Comparison of ENCODE assay signal across 8 mouse cellular contexts in the genomic region with DNA sequence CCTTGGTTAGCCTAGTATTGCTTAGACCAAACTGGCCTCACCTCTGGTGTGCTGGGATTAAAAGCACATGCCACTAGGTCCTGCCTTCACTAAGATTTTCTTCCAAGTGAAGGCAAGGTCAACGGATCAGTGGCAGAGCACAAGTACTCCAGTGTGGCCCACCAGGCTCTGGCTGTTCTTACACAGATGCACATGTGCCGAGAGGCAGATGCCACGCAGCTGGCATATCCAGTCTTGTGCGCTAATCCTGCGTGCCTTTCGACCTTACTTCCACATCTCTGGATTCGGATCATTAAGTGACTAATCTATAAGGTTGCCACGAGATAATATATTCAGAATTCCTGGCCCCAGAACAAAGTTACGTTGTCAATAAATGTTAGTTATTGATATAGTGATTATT. TPM values are rescaled to one million over a fixed set of nuclear protein-coding genes. Genes with fewer than 3 reads are reported as not detected.
DNase-seq lines count a peak whose midpoint lies in the region; ATAC-seq and TF ChIP-seq lines count a peak whose summit lies in the region.

No protein-coding gene starts in this region.

- peak overlapping the region; percentile 89 to 91 for H3K4me3 ChIP-seq in heart, embryonic 14.5 days (ENCODE audit: control insufficient read depth in 1 of 2, insufficient read depth in 1 of 2, low read depth in 1 of 2, low read length in 2 of 2)
- H3K4me3 ChIP-seq in bone marrow, adult 2 months (replicated peaks; ENCODE audit: control insufficient read depth, low read depth, low read length) = peak overlapping the region; percentile 84
- peak overlapping the region; percentile 56 for H3K4me3 ChIP-seq in hindbrain, embryonic 13.5 days
- H3K4me3 ChIP-seq in midbrain, embryonic 16.5 days (ENCODE audit: low read depth, low read length) = peak overlapping the region; percentile 65

- no peak for TF ChIP-seq POLR2A in bone marrow, adult 2 months (IDR thresholded peaks at IDR 0.05; ENCODE audit: borderline replicate concordance, control insufficient read depth, low read depth, low read length)

- 42% methylated on average over 9 of the region's 9 CpGs for WGBS in heart, embryonic 14.5 days
- WGBS in bone marrow, adult 2 months = 51% methylated on average over 9 of the region's 9 CpGs
- 27% methylated on average over 9 of the region's 9 CpGs for WGBS in hindbrain, embryonic 13.5 days
- whole genome bisulfite sequencing in midbrain, embryonic 16.5 days = 21% methylated on average over 9 of the region's 9 CpGs

- peaks cover 15 to 16% of the 10 kb centered on the region in 2 experiments for H3K4me1 ChIP-seq in heart, embryonic 14.5 days (ENCODE audit: control insufficient read depth in 2 of 2, insufficient read depth in 2 of 2, low read length in 2 of 2)
- H3K4me1 ChIP-seq in bone marrow, adult 2 months (ENCODE audit: control insufficient read depth, insufficient read depth, low read length) = peaks cover 6% of the 10 kb centered on the region
- peaks cover 16% of the 10 kb centered on the region for H3K4me1 ChIP-seq in hindbrain, embryonic 13.5 days (replicated peaks)
- H3K4me1 ChIP-seq in midbrain, embryonic 16.5 days (ENCODE audit: control insufficient read depth, insufficient read depth, low read length) = peaks cover 5% of the 10 kb centered on the region

- no peaks in the 10 kb centered on the region for H3K36me3 ChIP-seq in heart, embryonic 14.5 days (ENCODE audit: control insufficient read depth, insufficient read depth, low read length)
- no peaks in the 10 kb centered on the region for H3K36me3 ChIP-seq in hindbrain, embryonic 13.5 days
- H3K36me3 ChIP-seq in midbrain, embryonic 16.5 days (ENCODE audit: control insufficient read depth, insufficient read depth, low read length) = no peaks in the 10 kb centered on the region

- no peak for ATAC-seq in heart, embryonic 14.5 days (ENCODE audit: insufficient number of reproducible peaks, insufficient read depth, low FRiP score, low read depth)
- ATAC-seq in hindbrain, embryonic 13.5 days (ENCODE audit: low FRiP score) = no peak
- ATAC-seq in midbrain, embryonic 16.5 days = peak; percentile 29; the same call in 1 of the 2 replicates

- H3K27me3 ChIP-seq in heart, embryonic 14.5 days (ENCODE audit: control insufficient read depth, insufficient read depth, low read length) = no peaks in the 10 kb centered on the region
- no peaks in the 10 kb centered on the region for H3K27me3 ChIP-seq in hindbrain, embryonic 13.5 days
- H3K27me3 ChIP-seq in midbrain, embryonic 16.5 days (ENCODE audit: control insufficient read depth, insufficient read depth, low read depth, low read length) = no peaks in the 10 kb centered on the region

- peak overlapping the region; percentile 96 for H3K4me2 ChIP-seq in heart, embryonic 14.5 days (ENCODE audit: low read length)
- peak overlapping the region; percentile 63 for H3K4me2 ChIP-seq in hindbrain, embryonic 13.5 days
- peak overlapping the region; percentile 75 for H3K4me2 ChIP-seq in midbrain, embryonic 16.5 days (ENCODE audit: low read length)

- no peak for TF ChIP-seq CTCF in bone marrow, adult 2 months (IDR thresholded peaks at IDR 0.05; ENCODE audit: control insufficient read depth, insufficient read depth, low read length)

- peaks cover 5% of the 10 kb centered on the region; the same call in 1 of the 2 replicates for H3K9me3 ChIP-seq in heart, embryonic 14.5 days (ENCODE audit: control insufficient read depth, low read length)
- H3K9me3 ChIP-seq in hindbrain, embryonic 13.5 days = no peaks in the 10 kb centered on the region
- H3K9me3 ChIP-seq in midbrain, embryonic 16.5 days (replicated peaks; ENCODE audit: control insufficient read depth, low read length, poor library complexity, severe bottlenecking) = no peaks in the 10 kb centered on the region

- no peak for DNase-seq in heart, adult 9 months (ENCODE audit: low spot score in 2 of 2)
- DNase-seq in frontal cortex, postnatal 14 days (ENCODE audit: low spot score in 2 of 2) = no peak
- DNase-seq in adrenal gland, adult 2 months = no peak
- no peak for DNase-seq in adrenal gland, adult 18-20 months (ENCODE audit: low spot score in 2 of 2)

- H3K9ac ChIP-seq in heart, embryonic 14.5 days (ENCODE audit: low read length) = peak overlapping the region; percentile 6; the same call in 1 of the 2 replicates
- peak overlapping the region; percentile 77; the same call in 1 of the 2 replicates for H3K9ac ChIP-seq in hindbrain, embryonic 13.5 days
- no peak overlapping the region for H3K9ac ChIP-seq in midbrain, embryonic 16.5 days (ENCODE audit: low read depth, low read length)

- no peak overlapping the region for H3K27ac ChIP-seq in heart, embryonic 14.5 days (replicated peaks in 1 of 2; ENCODE audit: control insufficient read depth in 1 of 2, insufficient read depth in 1 of 2, low read depth in 2 of 2, low read length in 2 of 2)
- no peak overlapping the region; the same call in 1 of the 2 replicates for H3K27ac ChIP-seq in bone marrow, adult 2 months (ENCODE audit: control insufficient read depth, insufficient read depth, low read depth, low read length, poor library complexity)
- H3K27ac ChIP-seq in hindbrain, embryonic 13.5 days = peak overlapping the region; percentile 87
- H3K27ac ChIP-seq in midbrain, embryonic 16.5 days (ENCODE audit: low read length) = no peak overlapping the region

RNA-seq across cellular contexts. Expression of gene Slc46a1, which starts 0.4 kb away (rescaled TPM):
- polyA plus RNA-seq in heart, embryonic 14.5 days (2014; fragmentation: Nextera tagmentation; extraction: Ambion mirVana) = 6.2 and 8.1 TPM in 2 replicates
- polyA plus RNA-seq in bone marrow, adult 2 months (2011; ENCODE audit: insufficient read depth, insufficient read length, low replicate concordance, missing spikeins) = 1.6 TPM in 1 of 2 replicates, not detected in the other
- polyA plus RNA-seq in hindbrain, embryonic 13.5 days (2015; fragmentation: Nextera tagmentation; extraction: Ambion mirVana) = 22.2 and 22.9 TPM in 2 replicates
- 23.0 and 25.6 TPM in 2 replicates for polyA plus RNA-seq in midbrain, embryonic 16.5 days (2015; fragmentation: Nextera tagmentation; extraction: Ambion mirVana)
- total RNA-seq in adrenal gland, adult 2 months (2021) = 10 to 100 TPM; 41.5 to 60.9 TPM
- polyA plus RNA-seq in adrenal gland, adult 2 months (2012; rRNA removed) = 111 TPM in 2 replicates
- total RNA-seq in adrenal gland, adult 18-20 months (2021) = 10 to 100 TPM; 27.4 to 32.0 TPM

RNA-seq across cellular contexts. Expression of gene Sarm1, which starts 32.4 kb away (rescaled TPM):
- polyA plus RNA-seq in heart, embryonic 14.5 days (2014; fragmentation: Nextera tagmentation; extraction: Ambion mirVana) = 0.11 TPM in 1 of 2 replicates, not detected in the other
- polyA plus RNA-seq in bone marrow, adult 2 months (2011; ENCODE audit: insufficient read depth, insufficient read length, low replicate concordance, missing spikeins) = not detected in 2 replicates
- polyA plus RNA-seq in hindbrain, embryonic 13.5 days (2015; fragmentation: Nextera tagmentation; extraction: Ambion mirVana) = 45.0 and 47.2 TPM in 2 replicates
- polyA plus RNA-seq in midbrain, embryonic 16.5 days (2015; fragmentation: Nextera tagmentation; extraction: Ambion mirVana) = 49.9 and 50.7 TPM in 2 replicates
- total RNA-seq in adrenal gland, adult 2 months (2021) = 1 to 10 TPM; 5.3 to 8.2 TPM
- 2.3 and 3.0 TPM in 2 replicates for polyA plus RNA-seq in adrenal gland, adult 2 months (2012; rRNA removed)
- total RNA-seq in adrenal gland, adult 18-20 months (2021) = 1 to 10 TPM; 5.3 to 6.4 TPM

RNA-seq across cellular contexts. Expression of gene Vtn, which starts 33.8 kb away (rescaled TPM):
- 0.15 and 0.34 TPM in 2 replicates for polyA plus RNA-seq in heart, embryonic 14.5 days (2014; fragmentation: Nextera tagmentation; extraction: Ambion mirVana)
- 6.2 and 19.7 TPM in 2 replicates for polyA plus RNA-seq in bone marrow, adult 2 months (2011; ENCODE audit: insufficient read depth, insufficient read length, low replicate concordance, missing spikeins)
- 171 and 184 TPM in 2 replicates for polyA plus RNA-seq in hindbrain, embryonic 13.5 days (2015; fragmentation: Nextera tagmentation; extraction: Ambion mirVana)
- 115 and 127 TPM in 2 replicates for polyA plus RNA-seq in midbrain, embryonic 16.5 days (2015; fragmentation: Nextera tagmentation; extraction: Ambion mirVana)
- total RNA-seq in adrenal gland, adult 2 months (2021) = 1 to 10 TPM; 3.0 to 7.7 TPM
- 1.8 and 2.8 TPM in 2 replicates for polyA plus RNA-seq in adrenal gland, adult 2 months (2012; rRNA removed)
- total RNA-seq in adrenal gland, adult 18-20 months (2021) = 1 to 10 TPM; 1.6 to 4.5 TPM

RNA-seq across cellular contexts. Expression of gene Sebox, which starts 38.1 kb away (rescaled TPM):
- not detected in 2 replicates for polyA plus RNA-seq in heart, embryonic 14.5 days (2014; fragmentation: Nextera tagmentation; extraction: Ambion mirVana)
- not detected in 2 replicates for polyA plus RNA-seq in bone marrow, adult 2 months (2011; ENCODE audit: insufficient read depth, insufficient read length, low replicate concordance, missing spikeins)
- 0.13 and 0.19 TPM in 2 replicates for polyA plus RNA-seq in hindbrain, embryonic 13.5 days (2015; fragmentation: Nextera tagmentation; extraction: Ambion mirVana)
- 0.14 TPM in 1 of 2 replicates, not detected in the other for polyA plus RNA-seq in midbrain, embryonic 16.5 days (2015; fragmentation: Nextera tagmentation; extraction: Ambion mirVana)
- total RNA-seq in adrenal gland, adult 2 months (2021) = not detected
- not detected in 2 replicates for polyA plus RNA-seq in adrenal gland, adult 2 months (2012; rRNA removed)
- total RNA-seq in adrenal gland, adult 18-20 months (2021) = not detected

RNA-seq across cellular contexts. Expression of gene Slc13a2, which starts 43.1 kb away (rescaled TPM):
- polyA plus RNA-seq in heart, embryonic 14.5 days (2014; fragmentation: Nextera tagmentation; extraction: Ambion mirVana) = not detected in 2 replicates
- polyA plus RNA-seq in bone marrow, adult 2 months (2011; ENCODE audit: insufficient read depth, insufficient read length, low replicate concordance, missing spikeins) = not detected in 2 replicates
- not detected in 2 replicates for polyA plus RNA-seq in hindbrain, embryonic 13.5 days (2015; fragmentation: Nextera tagmentation; extraction: Ambion mirVana)
- not detected in 2 replicates for polyA plus RNA-seq in midbrain, embryonic 16.5 days (2015; fragmentation: Nextera tagmentation; extraction: Ambion mirVana)
- total RNA-seq in adrenal gland, adult 2 months (2021) = not detected
- 0.20 and 0.22 TPM in 2 replicates for polyA plus RNA-seq in adrenal gland, adult 2 months (2012; rRNA removed)
- not detected for total RNA-seq in adrenal gland, adult 18-20 months (2021)

Comparison
In these comparisons a context has a peak if more than half of its experiments do, and no peak if none do; other contexts are left out.
1. RNA of gene Sarm1, which starts 32.4 kb away (polyA plus RNA-seq): 49.9 to 50.7 TPM in midbrain, embryonic 16.5 days and 45.0 to 47.2 TPM in hindbrain, embryonic 13.5 days; 2.3 to 3.0 TPM in adrenal gland, adult 2 months, not detected in bone marrow, adult 2 months and 0.11 TPM in heart, embryonic 14.5 days; every median in the first group is over 10 times any median in the second.
2. Peak in every context shown above with its lines, with median percentiles within 50 percentile points of each other: H3K4me2 ChIP-seq and H3K4me3 ChIP-seq.